Mouse (Mus musculus) T-helper 2 cell (primary cell): ENCODE results near the gene Tekt1.

Experiments
- in situ Hi-C: fragments of 300-600 bp; cut with MboI, MseI; formaldehyde crosslinking; loops from one replicate; pipeline ENCODE4 v1.15.1; 2025; ENCODE audit warnings: high pct_unique_total_duplicates

Tekt1 gene

DNA sequence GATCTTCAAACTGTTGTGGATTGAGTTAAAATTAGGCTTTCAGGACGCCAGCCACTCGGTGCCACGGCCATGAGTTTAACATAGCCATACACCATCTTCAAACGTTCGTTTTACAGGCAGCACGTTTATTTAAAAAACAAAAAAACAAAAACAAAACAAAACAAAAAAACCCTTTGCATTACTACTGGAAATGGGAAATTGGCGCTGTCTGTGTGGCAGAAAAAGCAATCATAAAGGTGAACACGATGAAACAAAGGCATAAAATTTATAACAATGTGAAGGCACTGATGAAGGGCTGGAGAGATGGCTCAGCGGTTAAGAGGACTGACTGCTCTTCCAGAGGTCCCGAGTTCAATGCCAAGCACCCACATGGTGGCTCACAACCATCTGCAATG lies at the start of gene Tekt1:
Gene Tekt1 (minus strand): TSS at position 96 of the 395 bp plus-strand sequence.
- in situ Hi-C loops = no loop called here

DNA sequence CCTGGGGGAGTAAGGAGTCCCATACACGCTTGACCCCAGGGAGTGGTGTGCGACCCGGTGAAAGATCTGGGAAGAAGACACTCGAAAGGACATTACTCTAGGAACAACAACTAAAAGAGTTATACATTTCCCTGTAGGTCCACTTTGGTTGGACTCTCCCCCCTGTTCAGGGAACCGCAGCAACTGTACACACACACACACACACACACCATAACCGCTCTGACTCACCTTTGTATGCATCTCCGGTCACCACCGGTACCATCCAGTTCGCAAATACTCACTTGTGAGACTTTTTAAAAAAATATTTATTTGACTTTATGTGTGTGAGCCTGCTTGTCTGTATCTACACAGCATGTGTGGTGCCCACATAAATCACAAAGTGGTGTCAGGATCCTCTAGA lies 49.7 kb upstream of the Tekt1 start:
- in situ Hi-C loops = no loop called here

DNA sequence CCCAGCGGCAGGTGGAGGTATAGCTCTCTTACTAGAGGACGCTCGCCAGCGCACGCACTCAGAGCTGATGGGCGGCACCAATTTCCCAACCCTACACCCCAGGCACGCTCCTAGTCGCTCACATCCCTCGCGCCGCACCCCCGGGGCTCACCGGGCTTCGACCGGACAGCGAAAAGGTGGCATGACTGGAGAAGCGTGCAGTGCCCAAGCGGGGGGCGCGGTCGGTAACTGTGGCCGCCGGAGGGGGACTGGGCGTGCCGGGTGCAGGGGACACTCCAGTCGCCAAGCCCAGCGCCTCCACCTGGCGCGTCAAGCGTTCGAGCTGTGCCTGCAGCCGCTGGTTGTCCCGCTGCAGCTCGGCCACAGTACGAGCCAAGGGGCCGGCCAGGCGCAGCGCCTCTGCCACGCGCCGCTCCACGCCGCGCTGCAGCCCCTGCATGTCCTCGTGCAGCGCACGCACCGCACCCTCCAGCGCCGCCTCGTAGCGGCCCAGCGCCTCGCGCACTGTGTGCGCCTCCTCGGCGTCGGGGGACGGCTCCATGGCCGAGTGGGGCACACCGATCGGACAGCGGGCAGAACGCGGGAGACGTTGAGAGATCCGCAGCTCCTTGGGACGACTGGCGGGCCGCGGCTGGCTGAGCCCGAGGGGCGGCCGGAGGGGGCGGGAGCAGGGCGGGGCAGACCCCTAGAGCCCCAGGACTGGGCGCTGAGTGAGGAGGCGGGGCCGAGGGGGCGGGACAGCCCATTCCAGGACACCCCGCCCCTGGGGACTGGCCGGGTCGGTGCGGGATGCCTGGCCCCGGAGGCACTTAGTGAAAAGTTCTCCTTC lies 49.1 kb upstream of the Tekt1 start, which contains the start of gene Smtnl2:
Gene Smtnl2 (minus strand): TSS at position 621 of the 829 bp plus-strand sequence.
- in situ Hi-C loops = no loop called here

DNA sequence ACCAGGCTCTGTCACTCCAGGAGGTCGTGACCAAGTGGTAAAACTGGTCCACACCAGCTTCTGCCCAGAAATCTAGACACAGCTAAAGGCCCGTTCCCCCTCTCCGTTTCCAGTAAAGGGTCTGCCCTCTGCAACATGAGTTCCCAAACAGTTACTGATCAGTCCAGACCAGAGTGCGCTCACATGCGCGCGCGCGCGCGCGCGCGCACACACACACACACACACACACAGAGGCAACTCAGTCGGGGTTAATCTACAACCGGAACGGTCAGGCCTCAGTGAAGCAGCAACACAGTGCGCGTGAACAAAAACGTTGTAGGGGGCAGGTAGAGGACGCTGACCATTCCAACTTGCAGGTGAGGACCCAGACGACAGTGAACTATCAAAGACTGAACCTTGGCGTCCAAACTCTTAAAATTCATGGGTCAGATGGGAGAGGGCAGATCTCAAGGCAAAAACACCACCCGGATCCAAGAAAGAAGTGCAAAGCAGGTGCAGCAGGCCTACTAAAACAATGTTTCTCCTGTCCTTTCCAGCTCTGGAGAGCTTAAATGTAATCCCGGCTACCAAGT lies 48.4 kb upstream of the Tekt1 start:
- in situ Hi-C loops = no loop called here

DNA sequence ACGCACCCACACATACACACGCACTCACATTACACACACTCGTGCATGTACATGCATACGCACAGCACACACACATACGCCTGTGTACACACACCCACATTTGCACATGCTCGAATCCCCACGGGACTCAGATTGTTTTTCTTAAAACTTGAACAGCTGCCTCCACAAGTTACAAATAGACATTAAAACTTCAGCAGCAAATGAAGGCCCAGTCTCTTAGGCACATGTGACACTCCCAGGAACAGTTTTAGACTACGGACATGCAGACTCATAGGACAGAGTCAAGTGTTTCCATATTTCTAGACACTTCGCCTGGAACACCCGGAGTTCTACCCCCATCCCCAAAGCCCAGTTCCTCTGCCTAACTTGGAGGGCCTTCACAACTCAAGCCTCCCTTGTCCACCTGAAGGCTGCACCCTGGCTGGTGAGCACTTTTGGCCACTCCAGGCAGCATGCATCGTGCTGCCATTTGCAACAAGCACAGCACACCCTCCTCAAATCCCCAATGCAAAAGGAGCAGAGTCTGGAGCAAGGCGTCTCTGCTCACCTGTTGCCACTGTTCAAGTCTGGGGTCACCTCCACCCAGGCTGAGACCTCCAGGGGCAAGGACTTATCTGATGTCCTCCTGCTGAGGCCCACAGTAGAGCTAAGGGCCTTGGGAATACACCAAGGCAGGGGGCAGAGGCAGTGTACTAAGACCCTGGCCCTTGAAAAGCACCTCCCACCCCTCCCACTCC lies 47.6 kb upstream of the Tekt1 start:
- in situ Hi-C loops = no loop called here

DNA sequence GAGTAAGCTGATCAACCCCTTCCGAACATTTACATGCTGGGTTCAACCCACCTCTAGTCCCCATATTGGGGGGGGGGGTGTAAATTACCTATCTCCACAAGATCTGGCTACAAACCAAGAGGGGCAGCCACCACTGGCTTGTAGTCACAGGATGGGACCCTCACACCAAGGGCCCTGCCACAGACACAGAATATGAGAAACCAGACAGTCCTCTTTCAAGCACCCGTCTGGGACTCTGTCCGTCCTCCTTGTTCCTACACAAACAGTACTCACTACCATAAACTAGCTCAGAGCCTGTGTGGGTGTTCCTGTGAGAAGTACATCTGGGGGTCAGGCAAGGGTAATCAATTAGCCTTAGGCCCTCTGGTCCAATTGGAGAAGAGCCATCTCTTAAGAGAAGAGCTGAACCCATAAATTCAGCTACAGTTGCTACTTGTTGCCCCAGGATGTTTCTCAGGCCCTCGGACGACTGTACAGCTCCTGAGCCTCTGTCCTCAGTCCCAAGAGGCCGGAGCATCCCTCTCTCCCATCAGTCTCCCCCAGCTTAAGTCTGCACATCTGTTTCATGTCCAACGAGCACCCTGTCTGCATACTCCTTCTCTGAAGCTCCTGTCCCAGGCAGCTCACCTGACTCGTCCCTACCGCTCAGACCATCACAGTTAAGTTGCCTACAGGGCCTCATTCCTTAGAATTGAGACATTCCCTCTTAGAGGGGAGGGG lies 46.4 kb upstream of the Tekt1 start:
- in situ Hi-C loops = no loop called here

DNA sequence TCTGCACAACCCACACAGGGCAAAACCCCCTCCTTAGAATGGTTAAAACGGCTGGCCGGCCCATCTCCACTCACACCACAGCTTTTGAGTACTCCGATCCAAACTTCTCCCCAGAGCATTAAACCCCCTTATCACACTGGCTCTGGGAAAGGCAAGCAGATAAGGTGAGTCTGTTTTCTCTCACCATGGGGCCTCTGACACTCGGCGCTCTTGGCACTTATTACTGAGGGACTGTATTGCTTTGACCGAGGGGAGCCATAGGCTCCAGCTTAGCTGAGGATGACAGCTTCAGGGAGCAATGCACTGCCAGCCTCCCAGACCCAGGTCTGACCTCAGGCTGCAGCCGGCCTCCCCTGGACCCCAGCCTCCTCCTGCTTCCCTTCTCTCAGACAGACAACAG lies 45.3 kb upstream of the Tekt1 start:
- in situ Hi-C loops = no loop called here

DNA sequence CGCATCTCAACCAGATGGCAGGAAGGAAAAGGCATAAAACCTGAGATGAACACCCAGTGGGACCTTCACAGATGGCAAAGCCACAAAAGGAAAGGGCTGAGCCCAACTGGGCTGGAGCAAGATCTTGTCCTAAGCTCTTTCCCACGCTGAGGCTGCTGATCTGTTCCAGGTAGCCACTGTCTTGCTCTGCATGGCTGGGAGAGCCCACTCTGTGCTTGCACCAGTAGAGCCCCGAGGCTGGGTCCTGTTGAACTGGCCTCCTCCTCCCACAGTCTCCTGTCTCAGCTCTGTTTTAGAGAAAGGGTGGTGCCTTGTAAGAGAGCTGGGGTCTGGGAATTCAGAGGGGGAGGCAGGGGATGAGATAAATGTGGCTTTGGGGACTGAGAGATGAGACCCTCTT lies 44.8 kb upstream of the Tekt1 start:
- in situ Hi-C loops = no loop called here

DNA sequence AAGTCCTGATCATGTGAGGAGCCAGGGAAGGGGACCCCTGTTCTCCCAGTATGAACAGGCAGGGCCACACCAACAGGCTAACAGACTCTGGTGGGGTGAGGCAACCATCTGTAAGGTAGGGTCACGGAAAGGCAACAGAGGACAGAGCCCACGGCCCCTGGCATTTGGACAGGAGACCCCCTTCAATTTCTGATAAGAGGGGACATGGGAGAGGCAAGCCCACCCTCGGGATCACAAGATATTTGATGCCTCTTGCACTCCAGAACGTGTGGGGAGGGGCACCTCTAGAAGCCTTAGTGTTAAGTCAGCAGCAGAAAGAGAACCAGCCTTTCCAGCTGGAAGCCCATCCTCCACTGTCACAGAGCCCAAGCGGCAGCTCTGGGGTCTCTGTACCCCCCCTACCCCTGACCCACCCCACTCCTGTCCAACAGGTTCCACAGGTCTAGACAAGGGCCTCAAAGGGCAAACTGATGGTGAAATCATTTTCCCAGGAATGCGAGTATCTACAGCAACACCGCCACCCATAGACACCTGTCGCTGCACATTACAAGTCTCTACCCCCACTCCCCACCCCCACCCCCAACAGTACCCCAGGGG lies 43.9 kb upstream of the Tekt1 start:
- in situ Hi-C loops = no loop called here

DNA sequence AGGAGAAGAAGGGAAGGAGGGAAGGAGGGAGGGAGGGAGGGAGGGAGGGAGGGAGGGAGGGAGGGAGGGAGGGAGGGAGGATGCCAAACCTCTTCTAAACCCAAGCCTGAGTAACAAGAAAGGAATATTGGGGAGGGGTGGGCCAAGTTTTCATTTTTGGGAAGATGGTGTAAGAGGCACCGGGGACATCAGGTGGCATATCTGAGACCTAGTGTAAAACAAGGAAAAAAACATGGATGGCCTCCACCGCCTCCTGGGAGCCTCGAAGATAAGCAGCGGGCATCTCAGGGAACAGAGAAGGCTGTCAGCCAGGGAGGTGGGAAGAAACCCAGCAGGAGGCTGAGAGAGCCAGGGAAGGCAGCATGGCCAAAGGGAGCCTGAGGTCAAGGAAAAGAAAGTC lies 43.3 kb upstream of the Tekt1 start:
- in situ Hi-C loops = no loop called here

DNA sequence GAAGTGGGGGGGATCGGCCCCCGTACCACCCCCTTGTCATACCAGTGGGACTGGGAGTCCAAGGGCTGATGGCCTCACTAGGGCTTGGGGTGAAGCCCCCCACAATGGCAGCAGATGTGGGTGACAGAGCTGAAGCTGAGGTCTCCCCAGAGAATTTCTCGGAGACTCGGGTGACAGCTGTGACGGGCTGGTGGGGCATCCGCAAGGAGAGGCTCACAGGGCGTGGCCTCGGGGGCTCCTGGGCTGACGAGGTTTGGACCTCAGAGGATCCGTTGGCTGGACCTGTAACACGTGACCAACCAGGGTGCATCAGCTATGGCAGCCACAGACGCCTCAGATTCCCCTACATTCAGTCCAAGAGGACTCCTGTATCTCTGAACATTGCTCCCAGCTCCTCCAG lies 40.7 kb upstream of the Tekt1 start:
- in situ Hi-C loops = no loop called here

DNA sequence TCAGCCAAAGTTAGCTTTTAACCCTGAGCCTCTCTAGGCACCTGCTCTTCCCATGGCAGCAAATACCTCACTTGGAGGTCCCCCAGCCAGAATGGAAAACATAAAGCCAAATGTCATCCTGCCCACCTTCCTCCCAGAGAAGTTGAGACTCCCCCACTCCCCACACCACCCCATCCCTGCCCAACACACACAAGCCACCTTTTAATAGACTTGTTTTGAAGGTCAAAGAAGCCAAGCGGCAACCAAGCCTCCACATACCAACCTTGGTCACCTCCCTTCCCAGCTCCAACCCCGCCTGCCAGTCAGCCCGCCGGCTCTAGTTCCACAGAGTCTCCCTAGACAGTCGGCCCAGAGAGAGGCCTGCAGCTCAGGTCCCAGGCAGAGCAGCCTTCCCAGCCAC lies 39.8 kb upstream of the Tekt1 start:
- in situ Hi-C loops = no loop called here

DNA sequence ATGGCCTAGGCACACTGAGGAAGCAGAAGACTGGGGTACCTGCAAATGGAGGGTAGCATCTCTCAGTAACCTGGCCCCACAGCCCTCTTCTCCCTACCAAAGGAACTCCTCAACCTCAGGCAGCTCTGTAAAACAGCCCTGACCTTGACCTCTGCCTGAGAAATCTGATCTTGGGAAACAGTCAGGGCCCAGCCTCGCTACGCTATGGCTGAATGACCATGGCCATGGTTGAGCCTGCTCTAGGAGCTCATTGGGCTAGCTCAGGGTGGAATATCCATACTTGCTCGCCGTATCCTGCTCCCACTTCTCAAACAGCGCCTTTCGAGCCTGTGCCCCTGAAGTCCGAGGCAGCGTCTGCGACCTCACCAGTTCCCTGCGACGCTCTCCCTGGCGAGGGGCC lies 38.8 kb upstream of the Tekt1 start:
- in situ Hi-C loops = no loop called here

DNA sequence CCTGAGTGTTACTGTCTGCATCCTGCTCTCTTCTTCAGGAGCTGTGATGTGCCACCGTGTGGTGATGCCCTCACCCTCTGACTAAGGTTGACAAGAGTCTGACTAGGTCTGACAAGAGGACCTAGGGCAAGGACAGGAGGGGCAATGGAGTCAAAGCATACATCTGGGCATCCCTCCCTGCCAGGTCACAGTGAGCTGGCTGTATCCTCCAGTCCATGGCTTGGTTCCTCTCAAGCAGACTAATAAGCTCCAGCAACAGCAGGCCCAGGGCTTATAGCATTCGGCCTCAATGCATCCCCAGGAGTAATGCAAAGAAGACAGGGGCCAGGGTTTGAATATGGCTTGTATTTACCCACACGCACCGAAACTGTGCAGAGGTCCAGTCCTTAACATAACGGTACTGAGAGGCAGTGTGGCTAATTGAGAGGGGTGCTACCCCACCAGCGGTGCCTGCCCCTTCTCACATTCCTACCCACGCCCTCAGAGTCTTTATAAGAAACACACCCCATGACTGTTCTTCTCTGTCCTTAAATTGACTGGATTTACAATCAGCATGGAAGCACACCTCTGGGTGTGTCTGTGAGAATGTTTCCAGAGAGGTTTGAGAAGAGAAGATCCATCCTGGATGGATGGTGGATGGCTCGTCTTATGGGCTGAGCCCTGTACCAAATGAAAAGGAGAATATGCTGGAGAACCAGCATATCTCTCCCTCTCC lies 35.7 kb upstream of the Tekt1 start:
- in situ Hi-C loops = no loop called here

DNA sequence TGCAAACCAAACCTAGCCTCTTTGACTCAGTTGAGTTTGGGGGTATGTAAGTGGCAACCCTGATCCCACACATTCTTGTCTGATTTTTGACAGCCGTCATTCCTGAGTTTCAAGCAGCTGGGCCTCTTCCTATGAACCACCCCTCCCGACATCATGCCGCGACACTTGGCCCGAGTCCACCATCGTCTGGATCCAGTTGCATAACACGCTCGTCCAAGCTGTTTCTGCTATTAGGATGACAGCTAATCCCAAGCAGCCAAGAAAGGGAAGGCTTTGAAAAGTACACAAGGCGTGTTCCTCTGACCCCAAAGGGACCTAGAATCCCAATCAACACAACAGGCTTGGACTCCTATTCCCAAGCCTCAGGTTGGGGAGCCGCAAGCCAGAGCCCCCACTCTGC lies 34.8 kb upstream of the Tekt1 start:
- in situ Hi-C loops = no loop called here

DNA sequence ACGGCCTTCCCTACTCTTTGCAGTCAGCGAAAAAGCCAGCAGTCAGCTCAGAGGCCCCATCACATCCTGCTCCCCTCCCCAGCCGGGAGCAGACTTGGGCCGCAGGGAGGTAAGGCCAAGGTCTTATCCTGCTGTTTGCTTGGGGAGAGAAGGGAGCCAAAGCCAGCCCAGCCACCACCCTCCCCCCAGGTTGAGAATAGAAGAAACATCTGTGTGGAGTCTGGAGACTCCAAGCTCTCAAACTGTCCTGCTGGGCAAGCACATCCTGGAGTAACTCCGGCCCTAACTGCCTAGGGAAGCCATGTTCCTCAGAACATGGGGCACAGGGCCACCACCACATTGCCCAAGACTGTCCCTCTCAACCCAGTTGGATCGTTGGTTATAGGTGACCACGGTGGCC lies 34.4 kb upstream of the Tekt1 start:
- in situ Hi-C loops = no loop called here

DNA sequence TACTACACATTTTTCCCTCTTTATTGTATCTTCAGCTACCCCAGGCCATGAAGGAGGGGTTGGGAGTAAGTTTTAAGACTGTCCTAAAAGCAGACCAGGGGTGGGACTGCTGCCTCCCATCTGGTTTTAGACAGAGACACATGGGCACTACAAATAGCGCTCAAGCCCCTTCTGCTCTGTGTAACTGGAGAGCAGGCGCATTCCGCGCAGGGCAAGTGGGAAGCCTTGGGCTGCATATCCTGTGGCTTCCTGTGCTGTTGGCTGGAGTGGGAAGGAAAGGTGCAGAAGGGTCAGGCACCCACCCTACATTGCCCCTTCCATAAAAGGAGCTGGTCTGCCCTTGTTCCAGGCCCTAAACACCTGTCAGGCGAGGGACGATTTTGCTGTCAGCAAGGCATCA lies 33.4 kb upstream of the Tekt1 start:
- in situ Hi-C loops = no loop called here

DNA sequence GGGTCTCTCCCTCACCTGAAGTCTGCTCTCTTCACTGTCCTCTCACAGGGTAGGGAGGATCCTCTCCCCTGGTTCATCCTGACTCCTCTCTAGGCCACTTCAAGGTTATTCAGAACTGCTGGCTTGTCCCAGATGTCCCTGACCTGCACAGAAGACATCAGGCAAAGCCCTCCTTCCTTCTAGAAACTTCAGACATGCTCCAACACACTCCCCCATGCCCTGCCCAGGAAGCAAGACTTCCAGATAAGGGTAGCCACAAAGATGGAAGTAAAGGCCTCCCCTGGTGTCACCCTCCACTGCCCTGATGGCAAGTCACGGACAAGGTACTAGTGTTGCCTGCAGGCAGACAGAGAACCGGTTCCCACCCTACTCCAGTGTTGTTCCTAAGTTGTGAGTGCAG lies 32.5 kb upstream of the Tekt1 start:
- in situ Hi-C loops = no loop called here

DNA sequence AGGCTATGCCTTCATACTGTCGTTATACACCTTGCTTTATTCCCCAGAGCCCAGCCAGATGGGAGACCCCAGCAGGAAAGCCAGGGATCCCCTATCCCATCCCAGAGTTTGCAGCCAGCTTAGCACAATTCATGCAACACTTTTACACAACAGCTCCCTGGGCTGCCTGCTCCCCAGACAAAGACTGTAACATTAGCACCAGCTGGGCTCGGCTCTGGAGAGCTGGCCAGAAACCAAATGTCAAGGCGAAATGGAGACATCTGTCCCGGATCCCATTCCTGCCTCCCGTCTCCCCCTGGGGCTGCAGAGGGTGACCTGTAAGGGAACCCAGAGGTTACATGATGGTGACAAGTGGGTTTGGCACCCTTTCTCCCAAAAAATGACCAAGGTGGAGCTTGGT lies 31.4 kb upstream of the Tekt1 start:
- in situ Hi-C loops = no loop called here

DNA sequence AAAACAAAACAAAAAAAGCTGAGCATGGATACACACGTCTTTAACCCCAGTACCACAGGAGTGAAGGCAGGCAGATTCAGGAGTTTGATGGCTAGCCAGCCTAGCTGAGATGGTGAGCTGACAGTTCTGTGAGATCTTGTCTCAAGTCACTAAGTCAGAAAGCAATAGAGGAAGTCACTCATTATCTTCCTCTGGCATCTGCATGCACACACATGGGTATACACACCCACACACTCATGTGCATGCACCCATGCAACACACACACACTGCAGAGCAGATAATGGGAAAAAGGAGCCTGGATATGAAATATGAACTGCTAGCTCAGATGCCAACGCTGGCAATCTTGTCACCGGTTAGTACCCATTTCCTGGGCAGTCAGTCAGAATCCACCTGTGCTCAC lies 31.0 kb upstream of the Tekt1 start:
- in situ Hi-C loops = no loop called here

DNA sequence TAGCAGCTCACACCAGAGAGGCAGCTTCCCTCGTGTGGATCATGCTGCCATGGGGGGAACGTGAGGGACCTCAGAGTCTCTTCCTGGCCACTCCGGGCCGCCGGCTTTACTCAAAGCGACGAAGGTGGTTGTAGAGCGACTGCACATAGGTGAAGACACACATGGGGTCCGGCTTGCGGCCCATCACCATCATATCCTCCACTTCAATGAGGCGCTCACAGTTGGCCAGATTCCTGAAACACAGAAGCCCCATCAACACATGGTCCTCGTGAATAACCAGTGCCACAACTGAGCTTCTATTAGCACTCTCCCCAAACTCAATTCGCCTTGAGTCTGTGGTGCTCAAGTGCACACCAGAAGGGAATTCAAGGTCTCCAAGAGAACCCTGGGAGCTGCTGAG lies 28.9 kb upstream of the Tekt1 start:
- in situ Hi-C loops = no loop called here
